Mouse (Mus musculus) urinary bladder, postnatal 10 days (tissue): ENCODE results near the gene Tfap4.

Experiments used
- DNase-seq: peaks from one replicate; pipeline ENCODE4 v3.0.0; 2022; ENCODE audit warnings: low spot score

The Tfap4 gene

GRCm38 (mm10) chr16:4559715-4560144, at the start of gene Tfap4:
Gene Tfap4 (minus strand): TSS chr16:4559854.
- DNase-seq, result peak; percentile 51

GRCm38 (mm10) chr16:4608532-4609059, 48.9 kb upstream of the Tfap4 start:
- DNase-seq, result no peak

DNA sequence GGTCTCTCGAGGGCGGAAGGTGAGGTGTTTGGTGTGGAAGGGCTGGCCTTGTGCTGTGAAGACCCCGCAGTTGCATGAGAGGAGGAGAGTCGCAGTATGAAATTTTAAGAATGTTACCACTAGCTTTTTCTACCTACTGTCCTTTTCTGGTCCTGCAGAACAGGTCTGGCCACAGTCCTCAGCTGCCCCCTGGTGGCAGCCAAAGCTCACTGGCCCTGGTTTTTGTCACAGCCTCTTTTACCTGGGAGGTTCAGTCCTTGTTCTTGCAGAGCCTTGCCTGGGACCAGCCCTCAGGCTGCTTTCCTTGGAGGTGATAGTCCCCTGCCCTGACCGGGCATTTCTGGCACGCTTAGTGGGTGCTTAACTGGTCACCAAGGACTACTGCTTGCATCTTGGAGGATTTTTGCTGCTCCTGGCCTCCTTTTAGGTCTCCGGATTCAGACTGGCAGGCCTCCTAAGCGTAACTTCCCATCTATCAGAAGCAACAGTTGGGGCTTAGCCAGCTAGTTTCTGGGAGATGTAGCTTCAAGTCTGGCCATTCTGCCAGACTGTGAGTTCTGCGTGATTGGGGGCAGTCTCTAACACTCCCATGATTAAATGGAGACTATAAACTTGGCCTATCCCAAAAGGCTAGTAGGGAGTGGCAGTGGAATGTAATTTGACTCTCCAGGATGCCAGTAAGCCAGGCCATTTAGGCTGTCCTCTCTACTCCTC, 48.3 kb upstream of the Tfap4 start:
- DNase-seq, result no peak

DNA sequence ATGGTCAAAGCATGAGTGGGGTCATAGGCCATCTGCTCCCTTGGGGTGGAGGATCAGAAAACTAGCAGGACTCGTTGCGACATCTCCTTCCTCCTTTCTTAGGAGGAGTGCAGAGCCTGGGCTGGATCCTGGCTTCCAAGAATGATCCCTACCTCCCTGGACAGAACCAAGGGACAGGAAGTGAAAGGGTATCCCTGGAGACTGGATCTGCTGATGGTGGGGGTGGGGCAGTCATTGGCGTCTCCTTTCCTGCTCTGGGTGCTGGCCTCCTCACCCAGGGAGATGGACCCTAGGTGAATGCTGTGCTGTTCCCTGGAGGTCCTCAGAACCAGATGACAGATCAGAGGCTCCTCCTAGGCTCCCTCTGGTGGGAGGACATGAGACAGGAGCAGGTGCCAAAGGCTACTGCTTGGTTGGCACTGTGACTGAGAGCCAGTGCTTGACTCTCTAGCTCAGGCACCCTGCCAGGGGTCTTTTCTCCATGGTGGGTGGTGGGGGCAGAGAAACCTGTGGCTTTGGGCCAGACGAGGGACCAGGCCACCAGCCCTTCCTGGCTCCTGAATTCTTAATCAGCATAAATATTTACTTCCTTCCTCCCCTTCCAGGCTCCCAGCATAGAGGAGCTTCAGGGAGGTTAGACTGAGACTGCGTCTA, 46.9 kb upstream of the Tfap4 start:
- no peak for DNase-seq

DNA sequence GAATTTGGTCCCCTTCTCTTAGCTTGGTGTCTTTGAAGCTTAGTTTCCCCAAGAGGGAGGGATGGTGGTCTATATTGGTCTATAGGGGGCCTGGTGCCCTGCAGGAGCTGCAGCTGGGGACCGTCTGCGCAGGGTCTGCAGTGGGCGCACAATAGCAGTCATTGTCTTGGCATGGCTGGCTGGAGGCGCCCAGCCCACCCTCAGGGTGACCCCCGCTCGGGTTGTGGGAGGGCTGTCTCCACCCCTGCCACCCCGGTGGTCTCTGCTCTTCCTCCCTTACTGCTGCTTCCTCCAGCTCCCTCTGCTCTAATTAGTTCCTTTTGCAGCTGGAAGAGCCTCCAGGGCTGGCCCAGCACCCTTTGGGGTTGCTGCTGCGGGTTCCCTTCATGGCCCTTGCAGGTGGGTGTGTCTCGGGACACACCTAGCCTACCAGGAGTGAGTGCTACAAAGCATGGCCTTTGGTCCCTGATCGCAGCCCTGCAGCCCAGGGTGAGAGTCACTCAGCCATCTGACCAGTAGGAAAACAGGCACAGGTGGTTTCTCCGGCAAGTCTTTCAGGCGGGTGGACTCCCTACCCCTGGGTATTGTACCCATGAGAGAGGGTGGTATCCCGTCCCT, 46.0 kb upstream of the Tfap4 start:
- no peak for DNase-seq

DNA sequence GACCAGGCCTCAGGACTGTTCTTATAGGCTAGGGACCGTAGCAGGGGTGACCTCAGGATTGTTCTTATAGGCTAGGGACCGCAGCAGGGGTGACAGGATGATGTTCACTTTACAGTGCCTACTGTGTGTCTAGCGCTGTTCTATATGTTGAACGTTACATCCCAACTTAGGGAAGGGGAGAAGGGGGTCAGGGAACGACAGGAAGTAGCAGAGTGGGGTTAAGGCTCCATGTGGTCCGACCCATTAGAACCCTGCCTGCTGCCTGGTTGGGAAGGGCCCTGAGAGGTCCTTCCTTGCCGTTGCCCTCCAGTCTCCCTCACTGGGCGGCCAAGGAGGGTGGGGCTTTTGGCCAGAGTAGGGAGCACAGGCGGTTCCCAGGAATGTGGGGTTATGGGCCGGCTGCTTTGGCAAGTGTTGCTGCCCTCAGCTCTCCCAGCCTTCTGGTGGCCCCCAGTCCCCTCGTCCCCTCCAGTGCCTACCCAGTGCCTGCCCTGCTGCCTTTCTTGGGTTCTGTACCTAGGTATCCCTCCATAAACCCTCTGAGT, 44.7 kb upstream of the Tfap4 start:
- DNase-seq, result no peak

DNA sequence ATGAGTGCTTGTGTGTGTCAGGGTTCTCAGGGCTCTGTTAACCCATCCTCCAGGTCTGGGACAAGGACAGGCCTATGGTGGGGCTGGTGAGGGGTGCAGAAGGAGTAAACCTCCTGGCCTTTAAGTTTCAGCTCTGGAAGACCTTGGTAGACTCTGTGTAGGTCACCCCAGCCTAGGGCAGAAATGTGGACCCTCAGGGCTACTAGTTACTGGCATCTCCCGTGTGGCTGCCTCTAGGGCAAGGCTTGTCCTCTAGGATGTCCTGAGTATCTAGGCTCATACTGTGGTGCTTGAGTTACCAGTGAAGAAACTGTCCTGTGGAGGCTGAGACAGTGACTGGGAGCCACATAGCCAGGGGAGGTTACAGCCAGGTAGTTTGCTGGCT, 43.8 kb upstream of the Tfap4 start:
- no peak for DNase-seq

- DNase-seq, result no peak
These were observed 43.3 kb upstream of the Tfap4 start for GRCm38 (mm10) chr16:4602766-4603452.

- DNase-seq, result no peak
These were observed 42.5 kb upstream of the Tfap4 start for GRCm38 (mm10) chr16:4602189-4602588.

- no peak for DNase-seq
These were observed 41.2 kb upstream of the Tfap4 start for GRCm38 (mm10) chr16:4600701-4601310.

DNA sequence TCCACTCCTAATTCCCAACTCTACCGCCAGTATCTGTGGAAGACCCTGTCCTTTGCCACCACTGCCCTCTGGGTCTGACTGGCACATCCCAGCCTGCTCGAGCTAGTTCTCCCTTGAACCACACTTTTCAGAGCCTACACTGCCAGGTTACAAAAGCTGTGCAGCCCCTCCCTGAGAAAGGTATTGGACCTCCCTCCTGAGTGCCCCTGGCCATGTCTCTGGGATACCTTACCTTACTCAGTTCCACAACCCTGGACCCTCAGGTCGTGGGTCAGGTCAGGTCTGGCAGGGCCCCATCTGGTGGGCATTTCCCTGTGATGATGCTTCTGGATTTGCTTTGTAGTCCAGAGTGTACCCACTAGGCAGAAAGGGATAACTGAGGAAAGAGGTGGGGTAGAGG, 40.0 kb upstream of the Tfap4 start:
- no peak for DNase-seq

DNA sequence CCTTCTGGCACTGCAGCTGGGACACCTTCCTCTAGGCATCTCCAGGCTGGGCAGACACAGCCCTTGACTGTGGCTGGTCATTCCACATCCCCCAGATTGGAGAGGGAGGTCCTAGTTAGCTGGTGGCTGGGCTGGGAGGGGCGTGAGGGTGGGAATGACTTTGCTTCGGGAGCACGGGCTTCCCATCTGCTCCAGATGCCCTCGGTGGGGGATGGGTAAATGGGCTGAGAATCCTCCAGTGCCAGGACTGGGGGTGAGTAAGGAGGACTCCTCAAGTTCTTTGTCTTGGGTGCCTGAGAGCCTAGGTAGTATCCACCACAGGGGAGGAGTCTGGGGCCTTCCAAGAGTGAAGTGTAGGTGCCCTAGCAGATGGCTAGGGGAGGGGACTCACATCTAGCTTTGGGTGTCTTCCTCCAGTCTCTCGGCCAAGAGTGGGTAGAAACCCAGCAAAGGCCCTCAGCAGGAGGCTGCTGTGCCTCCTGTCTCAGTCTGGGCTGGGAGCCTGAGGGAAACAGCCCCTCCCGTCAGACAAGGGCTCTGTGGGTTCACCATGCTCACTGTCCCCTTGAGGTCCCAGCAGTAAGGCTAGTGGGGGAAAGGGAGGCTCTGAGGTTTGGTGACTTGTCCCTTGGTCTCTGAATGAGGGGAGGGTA, 39.4 kb upstream of the Tfap4 start:
- DNase-seq, result peak; percentile 7

- DNase-seq, result no peak
These were observed 38.4 kb upstream of the Tfap4 start for GRCm38 (mm10) chr16:4598041-4598440.

DNA sequence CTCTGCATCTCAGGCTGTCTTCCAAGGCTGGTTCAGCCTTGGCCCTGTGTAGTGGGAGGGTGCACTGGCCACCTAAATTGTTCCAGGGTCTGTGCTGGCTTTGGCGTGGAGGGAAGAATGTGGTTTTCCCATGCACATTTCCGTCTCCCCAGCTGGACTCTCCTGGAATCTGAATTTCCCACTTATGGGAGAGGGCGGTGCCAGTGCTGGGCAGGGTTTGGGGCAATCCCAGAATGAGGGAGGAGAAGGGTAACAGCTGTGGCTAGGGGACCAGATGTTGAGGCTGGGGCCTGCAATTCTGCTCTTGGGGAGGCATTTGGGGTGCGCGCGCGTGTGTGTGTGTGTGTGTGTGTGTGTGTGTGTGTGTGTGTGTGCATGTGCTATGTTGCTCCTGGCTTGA, 37.6 kb upstream of the Tfap4 start:
- no peak for DNase-seq

DNA sequence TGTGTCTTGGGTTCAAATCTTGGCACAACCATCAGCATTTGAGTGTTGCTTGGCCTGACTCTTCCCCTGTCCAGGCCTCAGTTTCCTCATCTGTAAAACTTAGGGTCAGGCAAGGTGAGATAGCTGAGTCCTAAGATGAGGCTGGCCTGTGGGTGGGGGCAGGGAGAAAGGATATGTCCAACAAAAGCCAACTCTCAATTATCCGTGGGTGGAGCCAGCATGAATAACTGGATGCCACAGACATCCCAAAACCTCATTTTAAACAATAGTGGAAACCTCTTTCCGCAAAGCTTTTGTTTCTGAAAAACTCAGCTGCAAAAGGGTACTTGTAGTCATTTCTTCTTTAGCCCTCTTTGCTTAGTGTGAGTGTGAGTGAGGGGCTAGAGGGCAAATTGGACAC, 37.2 kb upstream of the Tfap4 start:
- DNase-seq, result no peak

DNA sequence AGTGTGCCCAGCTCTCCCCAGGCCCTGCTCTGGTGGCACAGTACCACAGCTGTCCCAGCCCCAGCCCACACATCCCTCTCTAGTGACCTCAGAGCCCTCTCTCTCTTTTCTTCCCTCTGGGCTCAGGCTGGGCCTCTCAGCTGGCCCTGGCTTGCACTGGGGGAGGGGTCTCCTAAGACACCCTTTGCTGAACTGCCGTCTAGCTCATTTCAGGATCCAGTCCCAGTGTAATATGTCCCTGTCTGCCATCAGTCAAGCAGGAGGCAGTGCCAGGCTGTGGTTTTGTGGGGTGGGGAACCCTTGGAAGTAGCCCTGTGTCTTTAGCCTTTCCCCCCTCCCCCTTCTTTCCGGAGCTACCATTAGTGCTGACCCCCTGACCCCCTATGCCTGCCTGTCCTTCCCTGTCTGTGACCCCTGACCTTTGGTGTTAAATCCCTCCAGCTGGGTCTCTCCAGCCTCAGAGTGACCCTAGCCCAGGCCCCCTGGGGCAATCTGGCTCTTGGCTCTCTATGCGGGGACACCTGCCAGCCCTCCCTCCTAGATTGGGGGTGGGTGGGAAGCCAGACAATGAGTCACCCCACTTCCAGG, 36.6 kb upstream of the Tfap4 start:
- DNase-seq, result no peak

DNA sequence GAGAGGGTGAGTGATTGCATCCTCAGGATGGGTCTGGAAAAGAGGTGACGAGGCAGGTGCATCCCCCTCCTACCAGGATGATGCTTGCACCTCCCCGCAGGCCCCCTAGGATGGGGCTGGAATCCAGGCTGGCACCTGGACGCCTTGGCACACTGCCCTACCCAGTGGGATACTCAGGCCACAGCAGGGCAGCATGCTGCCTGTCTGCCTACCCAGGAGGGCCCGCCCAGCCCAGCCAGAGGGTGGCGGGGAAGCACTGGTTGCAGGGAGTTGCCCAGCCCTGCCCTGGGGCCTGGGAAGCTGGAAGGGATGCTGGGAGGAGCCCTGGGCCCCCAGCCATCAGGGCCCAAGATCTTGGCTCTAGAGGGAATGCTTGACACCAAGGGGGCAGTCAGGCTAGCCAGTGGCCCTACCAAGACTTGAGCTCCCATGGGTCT, 35.9 kb upstream of the Tfap4 start:
- no peak for DNase-seq

GRCm38 (mm10) chr16:4594814-4595526, 35.3 kb upstream of the Tfap4 start:
- DNase-seq, result no peak

DNA sequence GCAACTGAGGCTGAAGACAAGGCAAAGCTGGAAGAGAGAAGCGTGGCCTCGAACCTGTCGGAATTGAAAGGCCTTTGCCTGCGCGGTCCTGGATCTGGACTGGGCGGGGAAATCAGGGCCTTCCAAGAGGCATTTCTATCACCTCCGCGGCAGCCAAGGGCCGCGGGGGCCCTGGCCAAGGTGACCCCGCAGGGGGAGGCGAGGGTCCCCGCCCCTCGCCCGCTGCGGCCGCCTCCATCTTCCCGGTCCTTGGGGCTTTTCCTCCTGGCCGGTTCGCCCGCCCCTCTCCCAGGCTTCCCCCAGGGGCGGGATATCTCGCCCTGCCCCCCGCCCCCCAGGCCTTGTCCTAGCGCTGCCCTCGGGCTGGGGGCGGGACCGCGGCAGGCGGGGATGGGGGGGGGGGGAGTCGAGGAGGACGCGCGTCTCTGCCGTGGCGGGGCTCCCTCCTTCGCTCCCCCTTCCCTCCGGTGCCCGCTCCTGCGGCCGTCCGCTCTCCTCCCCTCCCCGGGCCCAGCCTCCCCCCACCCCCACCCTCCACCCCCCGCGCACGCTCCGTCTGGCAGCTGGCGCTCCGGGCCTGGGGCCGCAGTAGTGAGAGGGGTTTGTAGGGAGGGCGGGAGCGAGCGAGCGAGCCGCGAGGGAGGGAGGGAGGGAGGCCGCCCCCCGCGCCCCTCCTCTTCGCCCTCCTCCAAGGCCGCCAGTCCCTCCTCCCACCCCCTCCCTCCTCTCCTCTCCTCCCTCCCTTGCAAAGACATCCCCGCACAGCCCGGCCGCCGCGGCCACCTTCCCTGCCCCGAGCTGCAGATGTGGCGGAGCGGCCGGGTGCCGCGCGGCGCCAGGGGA, 34.5 kb upstream of the Tfap4 start, which contains the start of gene Glis2:
Gene Glis2 (plus strand): TSS at position 743 of the 843 bp plus-strand sequence.
- no peak for DNase-seq
